Comparison of ENCODE assay signal across 10 mouse cellular contexts in genomic region chr1:192897218-192897617, GRCm38 (mm10). TPM values are rescaled to one million over a fixed set of nuclear protein-coding genes. Genes with fewer than 3 reads are reported as not detected.
A peak's percentile ranks its signal among the peaks of the same experiment; 100 is the strongest.
DNase-seq lines count a peak whose midpoint lies in the region; ATAC-seq lines count a peak whose summit lies in the region.
"Had no signal": no experiment of that assay in that cellular context is flagged by ENCODE, and none has a peak within 500 bp of the region (broad histone marks: within the 10 kb centered on the region; RNA-seq: fewer than 3 reads in every experiment).

No protein-coding gene starts in this region.

- H3K4me2 ChIP-seq in embryonic facial prominence, embryonic 11.5 days (ENCODE audit: low read depth, low read length): no peak overlapping the region
- H3K4me2 ChIP-seq: limb, embryonic 12.5 days had no signal

- no peaks in the 10 kb centered on the region for H3K27me3 ChIP-seq in embryonic facial prominence, embryonic 11.5 days (ENCODE audit: control insufficient read depth, insufficient read depth, low read length)
- H3K27me3 ChIP-seq in embryonic facial prominence, embryonic 10.5 days (replicated peaks; ENCODE audit: low read depth, poor library complexity, severe bottlenecking): no peaks in the 10 kb centered on the region
- H3K27me3 ChIP-seq: limb, embryonic 12.5 days had no signal

- H3K4me3 ChIP-seq in embryonic facial prominence, embryonic 11.5 days (ENCODE audit: low read depth, low read length): no peak overlapping the region
- H3K4me3 ChIP-seq in embryonic facial prominence, embryonic 10.5 days: no peak overlapping the region
- H3K4me3 ChIP-seq: limb, embryonic 12.5 days had no signal

- 58% methylated on average over 10 of the region's 10 CpGs for WGBS in embryonic facial prominence, embryonic 11.5 days
- WGBS in embryonic facial prominence, embryonic 10.5 days: 59% methylated on average over 10 of the region's 10 CpGs

- H3K36me3 ChIP-seq in embryonic facial prominence, embryonic 11.5 days (replicated peaks; ENCODE audit: control insufficient read depth, insufficient read depth, low read depth, low read length): no peaks in the 10 kb centered on the region
- peaks cover 3% of the 10 kb centered on the region; the same call in 1 of the 2 replicates for H3K36me3 ChIP-seq in embryonic facial prominence, embryonic 10.5 days (replicated peaks)
- H3K36me3 ChIP-seq: limb, embryonic 12.5 days had no signal

- H3K4me1 ChIP-seq in embryonic facial prominence, embryonic 11.5 days (ENCODE audit: control insufficient read depth, insufficient read depth, low read length): no peaks in the 10 kb centered on the region
- H3K4me1 ChIP-seq in embryonic facial prominence, embryonic 10.5 days: peaks cover 8% of the 10 kb centered on the region; the same call in 1 of the 2 replicates

- no peak overlapping the region for H3K9ac ChIP-seq in embryonic facial prominence, embryonic 11.5 days (replicated peaks; ENCODE audit: low read length)
- H3K9ac ChIP-seq: limb, embryonic 12.5 days had no signal

- H3K9me3 ChIP-seq in embryonic facial prominence, embryonic 11.5 days (replicated peaks; ENCODE audit: control insufficient read depth, low read length): no peaks in the 10 kb centered on the region
- H3K9me3 ChIP-seq in embryonic facial prominence, embryonic 10.5 days: no peaks in the 10 kb centered on the region
- H3K9me3 ChIP-seq: limb, embryonic 12.5 days had no signal

- ATAC-seq in embryonic facial prominence, embryonic 11.5 days (replicated peaks; ENCODE audit: insufficient number of reproducible peaks, low FRiP score, low TSS enrichment, low read depth): no peak

- H3K27ac ChIP-seq in embryonic facial prominence, embryonic 11.5 days (replicated peaks; ENCODE audit: low read depth, low read length): no peak overlapping the region
- H3K27ac ChIP-seq in embryonic facial prominence, embryonic 10.5 days (replicated peaks): no peak overlapping the region
- H3K27ac ChIP-seq: limb, embryonic 12.5 days had no signal

- peak; percentile 34 for DNase-seq in embryonic facial prominence, embryonic 11.5 days (ENCODE audit: low spot score)
- DNase-seq in embryonic facial prominence, embryonic 10.5 days (ENCODE audit: low spot score): no peak
- DNase-seq in ovary, postnatal 36 days (ENCODE audit: low spot score): peak; percentile 19
- DNase-seq in ovary, postnatal 10 days (ENCODE audit: low spot score): no peak
- DNase-seq in heart, postnatal 10 days: peak; percentile 45 to 58
- no peak for DNase-seq in left cerebral cortex, postnatal 36 days (ENCODE audit: low spot score in 2 of 2)
- no peak for DNase-seq in spleen, postnatal 14 days (ENCODE audit: low spot score in 2 of 2)
- no peak for DNase-seq in adipocyte (ENCODE audit: low spot score)

- intact Hi-C loops in heart, postnatal 10 days (cut with DNase I): loop anchor here (1.0 to 2.0 kb wide), 2 partner anchors 112 to 170 kb away; no protein-coding TSS in a partner anchor
- intact Hi-C loops in left cerebral cortex, postnatal 36 days (cut with DNase I): no loop called here

RNA-seq across cellular contexts. Expression of gene Sertad4, which starts 41.7 kb away (rescaled TPM):
- polyA plus RNA-seq in embryonic facial prominence, embryonic 11.5 days (2014; fragmentation: Nextera tagmentation; extraction: Ambion mirVana): 44.1 and 52.1 TPM in 2 replicates
- polyA plus RNA-seq in embryonic facial prominence, embryonic 10.5 days (2016; fragmentation: Nextera tagmentation; extraction: Ambion mirVana): 23.6 and 33.4 TPM in 2 replicates
- 10 to 100 TPM; 11.5 to 13.2 TPM for total RNA-seq in heart, postnatal 10 days (2021)
- 10 to 100 TPM; 11.1 to 17.6 TPM for total RNA-seq in left cerebral cortex, postnatal 36 days (2021)
- total RNA-seq: monocyte, adult 5-6 weeks had no signal

Comparison
In these comparisons a context has a peak if more than half of its experiments do, and no peak if none do; other contexts are left out.
1. DNase-seq: peak in embryonic facial prominence, embryonic 11.5 days (single experiment), ovary, postnatal 36 days (single experiment) and heart, postnatal 10 days (2 of 2); none in embryonic facial prominence, embryonic 10.5 days (single experiment), ovary, postnatal 10 days (single experiment), left cerebral cortex, postnatal 36 days (0 of 2), spleen, postnatal 14 days (0 of 2) and adipocyte (single experiment).